8 mouse cellular contexts compared by ENCODE assay signal in the genomic region with DNA sequence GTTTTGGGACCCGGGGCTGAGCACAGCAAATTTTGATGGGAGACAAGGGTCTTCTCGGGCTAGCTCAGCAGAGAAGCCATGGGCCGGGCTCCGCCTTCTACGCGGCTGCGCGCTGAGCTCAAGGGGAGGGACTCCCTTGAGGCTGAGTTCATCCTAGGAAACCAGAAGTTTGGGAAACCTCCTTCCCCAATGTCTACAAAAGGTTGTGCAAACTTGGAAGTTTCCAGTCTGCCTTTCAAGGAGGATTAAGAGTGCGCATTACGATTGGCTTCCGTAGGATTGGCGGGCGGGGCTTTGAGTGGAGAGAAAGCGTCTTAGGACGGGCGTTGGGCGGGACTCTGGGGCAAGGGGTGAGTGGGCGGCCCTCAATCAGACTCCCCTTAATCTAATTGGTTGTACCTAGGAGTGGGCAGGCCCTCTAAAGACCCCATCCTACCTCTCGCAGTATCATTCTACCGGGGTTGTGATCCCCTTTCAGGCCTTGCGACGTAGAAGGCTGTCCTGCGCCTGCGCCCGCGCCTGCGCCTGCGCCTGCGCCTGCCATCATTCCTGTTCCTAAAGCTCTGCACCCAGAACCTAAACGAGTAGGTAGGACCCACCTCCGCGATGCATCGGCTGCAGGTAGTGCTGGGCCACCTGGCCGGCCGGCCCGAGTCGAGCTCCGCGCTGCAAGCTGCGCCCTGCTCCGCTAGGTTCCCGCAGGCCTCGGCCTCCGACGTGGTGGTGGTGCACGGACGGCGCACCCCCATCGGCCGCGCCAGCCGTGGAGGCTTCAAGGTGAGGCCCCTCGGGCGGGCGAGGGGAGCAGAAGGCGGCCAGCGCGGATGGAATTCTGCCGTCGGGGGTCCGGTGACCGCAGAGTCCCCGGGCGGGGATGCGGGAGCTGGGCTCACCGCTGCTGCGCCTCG. TPM values are rescaled to one million over a fixed set of nuclear protein-coding genes. Genes with fewer than 3 reads are reported as not detected.
DNase-seq lines count a peak whose midpoint lies in the region; ATAC-seq lines count a peak whose summit lies in the region.

A gene (minus strand): TSS at position 503 of the 908 bp plus-strand sequence.

- peak; percentile 87 for ATAC-seq in megakaryocyte progenitor cell, adult 5-6 weeks (replicated peaks; ENCODE audit: poor library complexity)

- DNase-seq in adipocyte (ENCODE audit: low spot score) = peak; percentile 99
- peak; percentile 97 for DNase-seq in embryo, embryonic 10 days (ENCODE audit: low spot score)
- DNase-seq in gastrocnemius, postnatal 10 days = peak; percentile 88
- DNase-seq in induced T-regulatory cell, adult 2 months (ENCODE audit: low read depth) = peak; percentile 97
- peak; percentile 98 for DNase-seq in left cerebral cortex, adult 9 months (ENCODE audit: low spot score in 2 of 2)
- peak; percentile 94 for DNase-seq in right cerebral cortex, postnatal 14 days
- DNase-seq in urinary bladder, postnatal 36 days (ENCODE audit: low spot score in 2 of 2) = peak; percentile 94 to 98

RNA-seq across cellular contexts. Expression of the gene that starts here (rescaled TPM):
- total RNA-seq in gastrocnemius, postnatal 10 days (2021) = 10 to 100 TPM in 1 of 2 experiments, 1 to 10 TPM in 1; 8.7 to 10.5 TPM
- 33.4 and 34.6 TPM in 2 replicates for total RNA-seq in megakaryocyte progenitor cell, adult 5-6 weeks (2015)
- 21.2 and 23.1 TPM in 2 replicates for total RNA-seq in megakaryocyte progenitor cell, adult 5-6 weeks (2017)

Comparison
In these comparisons a context has a peak if more than half of its experiments do, and no peak if none do; other contexts are left out.
1. Peak in every context shown above with its lines: DNase-seq and ATAC-seq.